Mouse (Mus musculus) liver, postnatal 0 days (tissue): ENCODE results near the gene Nsmce4a. TPM values are rescaled to one million over a fixed set of nuclear protein-coding genes. Genes with fewer than 3 reads are reported as not detected.
A peak's percentile ranks its signal among the peaks of the same experiment; 100 is the strongest.

Experiments used
- ATAC-seq: fragments of 200-750 bp; cut with Nextera tagmentation; 2 replicates; pipeline ENCODE4 v1.8.0; 2017; ENCODE audit warnings: mild to moderate bottlenecking, moderate library complexity
- DNase-seq: peaks from one replicate; pipeline ENCODE4 v3.0.0-alpha.2; 2016
- H3K27ac ChIP-seq: fragments of 300-500 bp; sonication (generic); 2 replicates; pipeline ENCODE4 v1.5.1; 2014; ENCODE audit warnings: antibody characterized with exemption, moderate library complexity, mild to moderate bottlenecking, low read depth
- H3K27me3 ChIP-seq: fragments of 300-500 bp; sonication (generic); 2 replicates; pipeline ENCODE4 v1.6.1; 2014; ENCODE audit warnings: low read length, control low read depth, mixed read lengths; ENCODE audit not compliant: insufficient read depth
- H3K36me3 ChIP-seq: fragments of 300-500 bp; sonication (generic); replicated peaks from 2 replicates; pipeline ENCODE4 v1.6.1; 2014; ENCODE audit warnings: mild to moderate bottlenecking, control low read depth, low read length, moderate library complexity, mixed read lengths; ENCODE audit not compliant: insufficient read depth
- H3K4me1 ChIP-seq: fragments of 300-500 bp; sonication (generic); 2 replicates; pipeline ENCODE4 v1.6.1; 2014; ENCODE audit warnings: antibody characterized with exemption, mild to moderate bottlenecking, control low read depth; ENCODE audit not compliant: insufficient read depth
- H3K4me2 ChIP-seq: fragments of 300-500 bp; sonication (generic); 2 replicates; pipeline ENCODE4 v1.6.1; 2014; ENCODE audit warnings: low read depth, mild to moderate bottlenecking, low read length, moderate library complexity, mixed read lengths
- H3K4me3 ChIP-seq: fragments of 300-500 bp; sonication (generic); 2 replicates; pipeline ENCODE4 v1.5.1; 2014; ENCODE audit warnings: low read depth, low read length
- H3K9ac ChIP-seq: fragments of 300-500 bp; sonication (generic); replicated peaks from 2 replicates; pipeline ENCODE4 v1.6.1; 2014; ENCODE audit warnings: mild to moderate bottlenecking, moderate library complexity
- H3K9me3 ChIP-seq: fragments of 300-500 bp; sonication (generic); 2 replicates; pipeline ENCODE4 v1.6.1; 2016; ENCODE audit warnings: mild to moderate bottlenecking, control low read depth, low read length, mixed read lengths
- CTCF ChIP-seq: sonication (generic); IDR thresholded peaks from 2 replicates; pipeline ENCODE4 v1.5.1; 2016; ENCODE audit warnings: antibody characterized with exemption, low read depth
- EP300 ChIP-seq: IDR thresholded peaks from 2 replicates; pipeline ENCODE4 v1.6.1; 2016; ENCODE audit warnings: antibody characterized with exemption, low read depth, mild to moderate bottlenecking
- WGBS: fragments of 180-500 bp; shearing (Covaris S2); extraction: QIAGEN DNeasy Blood & Tissue Kit; methylation state at CpG from one replicate; pipeline ENCODE4 v1.1.7; 2014; ENCODE audit not compliant: insufficient replicate concordance; 5-methylcytosine and 5-hydroxymethylcytosine counted together
- polyA plus RNA-seq: library from polyadenylated mRNA; unstranded; fragments of >200 nt; fragmentation: Nextera tagmentation; extraction: Ambion mirVana; gene quantifications from 2 replicates; pipeline ENCODE4 v1.2.1, GENCODE M21; 2015

The Nsmce4a gene
- polyA plus RNA-seq, 1 experiment from 2014 or later, result 67.8 TPM

DNA sequence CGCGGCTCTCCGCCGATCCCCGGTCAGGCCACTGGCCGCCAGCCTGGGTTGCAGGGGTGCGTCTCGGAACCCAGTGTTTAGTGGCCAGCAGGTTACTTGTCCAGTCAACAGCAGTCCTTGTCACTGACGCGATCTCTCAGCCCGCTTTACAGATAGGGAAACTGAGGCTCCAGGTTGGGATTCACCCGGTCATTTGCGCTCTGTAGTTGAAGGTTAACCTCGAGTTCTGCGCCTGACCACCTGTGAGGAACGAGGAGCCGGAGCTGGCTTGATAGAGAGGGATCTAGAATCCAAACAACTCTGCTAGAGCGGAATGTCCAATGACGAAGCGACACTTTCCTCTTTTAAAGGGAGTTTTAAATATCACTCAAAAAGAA lies 52.9 kb downstream of the Nsmce4a start, which contains the start of gene Ate1:
Gene Ate1, minus strand, starts transcription at position 321 of the 377 bp plus-strand sequence.
- TF ChIP-seq EP300, result no peak
- no peak for TF ChIP-seq CTCF
- DNase-seq (no peak), ATAC-seq (no peak)
- 17% methylated on average over 20 of the region's 20 CpGs for WGBS
- H3K4me3 ChIP-seq, result peak within 1 kb of the TSS; percentile 99
- H3K27ac ChIP-seq, result peak within 1 kb of the TSS; percentile 99
- H3K27me3 ChIP-seq, result no peaks in the 10 kb centered on the region
- H3K36me3 ChIP-seq, result peaks cover under 1% of the 10 kb centered on the region; the same call in 1 of the 2 replicates
- no peaks in the 10 kb centered on the region for H3K9me3 ChIP-seq
- peaks cover 21% of the 10 kb centered on the region for H3K4me1 ChIP-seq
- H3K4me2 ChIP-seq, result peak within 1 kb of the TSS; percentile 99
- H3K9ac ChIP-seq, result peak within 1 kb of the TSS; percentile 99

DNA sequence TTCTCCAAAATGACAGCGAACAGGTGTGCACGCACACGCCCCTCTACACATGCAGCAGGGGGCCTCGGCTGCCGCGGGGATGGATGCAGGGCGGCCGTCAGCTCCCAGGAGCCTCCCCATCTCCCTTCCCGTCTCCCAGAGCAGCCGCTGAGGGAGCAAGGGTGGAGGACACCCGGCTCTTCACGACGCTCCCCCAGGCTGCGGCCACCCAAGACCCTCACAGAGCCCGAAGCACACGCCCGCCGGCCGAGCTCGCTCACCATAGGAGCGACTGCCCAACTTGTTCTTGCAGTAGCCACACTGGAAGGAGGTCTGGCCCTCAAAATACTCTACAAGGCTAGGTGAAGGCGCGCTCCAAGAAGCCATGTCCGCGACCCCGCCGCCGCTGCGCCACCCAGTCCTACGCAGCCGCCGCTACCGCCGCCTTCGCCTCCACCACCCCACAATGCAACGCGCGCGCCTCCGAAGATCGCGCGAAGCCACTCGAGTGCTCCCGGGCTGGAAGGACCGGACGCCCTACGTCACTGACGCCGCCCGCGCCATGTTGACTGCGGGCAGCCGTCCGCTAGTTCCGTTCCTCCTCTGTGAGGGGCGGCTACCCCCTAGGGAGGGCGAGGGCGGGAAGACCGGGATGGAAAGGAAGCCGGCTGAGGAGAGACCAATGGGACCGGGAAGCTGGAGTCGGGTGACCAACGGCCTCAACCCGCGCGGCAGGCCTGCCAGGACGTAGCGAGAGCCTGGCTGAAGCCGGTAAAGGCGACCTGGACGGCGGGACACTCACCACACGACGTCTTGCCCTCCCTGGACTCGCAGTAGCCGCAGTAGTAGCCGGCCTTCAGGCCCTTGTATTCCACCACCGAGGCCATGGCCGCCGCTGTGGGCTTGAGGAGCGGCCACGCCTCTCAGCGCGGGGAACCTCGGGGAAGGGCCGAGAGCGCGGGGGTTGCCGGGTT lies 53.5 kb downstream of the Nsmce4a start:
- peak overlapping the region; percentile 99 for H3K4me2 ChIP-seq
- no peaks in the 10 kb centered on the region for H3K9me3 ChIP-seq
- peak overlapping the region; percentile 99 for H3K4me3 ChIP-seq
- WGBS, result under 1% methylated on average over 90 of the region's 90 CpGs
- TF ChIP-seq EP300 (no peak), CTCF (no peak)
- no peaks in the 10 kb centered on the region for H3K27me3 ChIP-seq
- H3K9ac ChIP-seq, result peak overlapping the region; percentile 99
- ATAC-seq (peak; percentile 96), DNase-seq (peak; percentile 96)
- peak overlapping the region; percentile 99 for H3K27ac ChIP-seq
- H3K4me1 ChIP-seq, result peaks cover 21% of the 10 kb centered on the region
- peaks cover 4% of the 10 kb centered on the region; the same call in 1 of the 2 replicates for H3K36me3 ChIP-seq

DNA sequence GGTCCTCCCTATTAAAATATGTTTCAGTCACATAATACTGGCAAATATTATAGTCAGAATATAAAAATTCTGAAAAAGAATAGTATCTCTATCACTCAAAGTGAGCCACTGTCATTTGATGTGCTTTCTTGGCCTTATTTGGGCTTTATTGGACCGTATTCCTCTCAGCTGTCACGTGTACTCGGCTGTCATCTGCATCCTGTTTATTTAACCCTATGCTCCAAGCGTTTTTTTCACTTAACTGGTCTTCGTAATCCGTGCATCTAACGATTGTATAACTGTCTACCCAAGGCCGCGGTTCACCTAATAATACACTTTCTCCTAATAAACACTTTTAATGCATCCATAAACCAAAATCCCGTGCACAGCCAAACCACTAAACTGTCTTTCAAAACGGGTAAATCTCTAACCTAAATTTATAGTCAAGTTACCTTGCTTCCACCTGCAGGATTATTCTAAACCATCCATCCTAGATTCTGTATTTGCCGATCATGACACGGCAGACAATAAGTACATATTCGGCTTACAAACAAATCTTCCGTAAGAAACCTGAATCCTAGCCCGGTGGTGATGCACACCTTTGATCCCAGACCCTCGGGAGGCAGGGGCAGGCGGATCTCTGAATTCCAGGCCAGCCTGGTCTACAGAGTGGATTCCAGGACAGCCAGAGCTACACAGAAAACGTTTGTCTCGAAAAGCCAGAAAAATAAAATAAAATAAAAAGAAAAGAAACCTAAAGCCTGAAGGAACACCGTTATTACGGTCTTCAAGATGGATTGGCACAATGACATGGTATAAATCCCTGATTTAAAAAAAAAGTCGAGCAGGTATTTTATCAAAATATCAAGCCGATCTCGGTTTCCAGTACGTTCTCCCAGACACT lies 54.5 kb downstream of the Nsmce4a start:
- no peak for ATAC-seq
- Histone ChIP-seq H3K4me2 (peak overlapping the region; percentile 99), H3K27me3 (no peaks in the 10 kb centered on the region), H3K27ac (peak overlapping the region; percentile 99), H3K36me3 (peaks cover 4% of the 10 kb centered on the region; the same call in 1 of the 2 replicates), H3K4me1 (peaks cover 18% of the 10 kb centered on the region), H3K9me3 (no peaks in the 10 kb centered on the region), H3K4me3 (peak overlapping the region; percentile 99), H3K9ac (peak overlapping the region; percentile 99)
- 21% methylated on average over 26 of the region's 26 CpGs for WGBS
- DNase-seq, result no peak
- TF ChIP-seq EP300 (no peak), CTCF (no peak)

DNA sequence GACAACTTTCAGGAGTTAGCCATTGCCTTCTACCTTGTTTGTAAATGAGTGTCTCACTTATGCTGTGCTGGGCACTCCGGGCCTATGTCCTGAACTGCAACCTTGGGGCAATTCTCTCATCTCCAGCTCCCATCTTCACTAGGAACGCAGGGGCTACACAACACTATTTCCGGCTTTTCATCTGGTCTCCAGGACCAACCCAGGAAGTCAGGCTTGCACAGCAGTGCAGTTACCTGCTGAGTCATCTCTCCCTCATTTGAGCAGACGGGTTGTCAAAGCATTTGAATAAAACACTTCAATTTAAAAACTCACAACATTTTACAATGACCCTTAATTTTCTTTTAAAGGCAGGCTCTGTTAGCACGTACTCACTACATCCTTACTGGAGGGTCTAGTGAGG lies 62.7 kb downstream of the Nsmce4a start:
- H3K4me3 ChIP-seq, result no peak overlapping the region
- no peak overlapping the region for H3K4me2 ChIP-seq
- peaks cover 42% of the 10 kb centered on the region for H3K36me3 ChIP-seq
- TF ChIP-seq EP300 (no peak), CTCF (no peak)
- no peaks in the 10 kb centered on the region for H3K9me3 ChIP-seq
- no peak for DNase-seq
- no peaks in the 10 kb centered on the region for H3K4me1 ChIP-seq
- H3K9ac ChIP-seq, result no peak overlapping the region
- no peak overlapping the region for H3K27ac ChIP-seq
- ATAC-seq, result no peak
- 68% methylated on average over 5 of the region's 5 CpGs for WGBS
- H3K27me3 ChIP-seq, result no peaks in the 10 kb centered on the region

DNA sequence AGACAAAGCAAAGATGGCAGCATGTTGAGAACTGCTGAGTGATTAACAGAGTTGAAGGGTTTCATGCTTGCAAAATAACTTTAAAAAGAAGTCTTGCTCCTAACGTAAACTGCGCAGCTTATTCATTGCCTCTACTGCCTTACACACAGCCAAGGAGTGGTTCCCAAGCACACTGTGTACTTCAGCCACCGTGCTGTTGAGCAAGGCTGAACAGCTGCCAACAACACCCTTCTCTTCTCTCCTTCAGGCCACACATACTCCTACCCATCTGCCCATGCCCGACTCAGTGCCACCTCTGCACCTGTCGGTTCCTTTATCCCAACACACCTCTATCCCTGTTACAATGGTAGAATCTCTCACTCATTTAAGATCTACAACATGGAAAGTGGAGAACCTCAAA lies 69.9 kb downstream of the Nsmce4a start:
- H3K9ac ChIP-seq, result no peak overlapping the region
- H3K27ac ChIP-seq, result no peak overlapping the region
- no peak overlapping the region for H3K4me3 ChIP-seq
- 88% methylated on average over 5 of the region's 5 CpGs for WGBS
- H3K9me3 ChIP-seq, result no peaks in the 10 kb centered on the region
- no peaks in the 10 kb centered on the region for H3K4me1 ChIP-seq
- no peak overlapping the region for H3K4me2 ChIP-seq
- no peaks in the 10 kb centered on the region for H3K27me3 ChIP-seq
- H3K36me3 ChIP-seq, result peaks cover 50% of the 10 kb centered on the region
- no peak for ATAC-seq
- no peak for TF ChIP-seq EP300
- TF ChIP-seq CTCF, result no peak
- no peak for DNase-seq

DNA sequence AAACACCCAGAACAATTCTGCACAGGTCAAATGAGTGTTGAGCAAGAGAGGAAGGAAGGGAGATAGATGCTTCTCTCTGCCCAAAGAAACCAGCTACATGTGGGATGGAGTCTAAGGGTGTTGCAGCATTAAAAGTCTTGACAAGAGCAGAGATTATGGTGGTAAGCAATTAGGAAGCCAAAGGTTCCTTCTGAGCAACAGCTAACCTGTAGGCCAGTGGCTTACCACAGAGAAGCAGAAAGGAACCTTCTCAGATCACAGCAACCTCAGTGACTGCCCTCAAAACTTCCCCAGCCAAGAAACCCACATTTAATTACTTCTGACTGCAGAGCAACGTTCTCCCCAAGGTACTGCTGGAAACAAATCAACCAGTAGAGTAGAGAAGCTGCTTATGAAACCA lies 71.4 kb downstream of the Nsmce4a start:
- DNase-seq (no peak), ATAC-seq (no peak)
- TF ChIP-seq EP300 (no peak), CTCF (no peak)
- Histone ChIP-seq H3K36me3 (peaks cover 38% of the 10 kb centered on the region), H3K9me3 (no peaks in the 10 kb centered on the region), H3K9ac (no peak overlapping the region), H3K4me1 (no peaks in the 10 kb centered on the region), H3K4me3 (no peak overlapping the region), H3K27me3 (no peaks in the 10 kb centered on the region), H3K4me2 (no peak overlapping the region), H3K27ac (no peak overlapping the region)
- WGBS, result 26% methylated on average over 1 of the region's 1 CpGs
